Comparison of ENCODE assay signal across 15 mouse cellular contexts in genomic region chr4:123433171-123433570, GRCm38 (mm10).
"Had no signal": no experiment of that assay in that cellular context is flagged by ENCODE, and none has a peak within 500 bp of the region (broad histone marks: within the 10 kb centered on the region; RNA-seq: fewer than 3 reads in every experiment).

No protein-coding gene starts in this region.

- H3K9ac ChIP-seq: lung, embryonic 14.5 days; midbrain, embryonic 12.5 days; neural tube, embryonic 12.5 days; stomach, embryonic 15.5 days had no signal

- H3K9me3 ChIP-seq: midbrain, embryonic 10.5 days; midbrain, embryonic 12.5 days; neural tube, embryonic 12.5 days; stomach, embryonic 15.5 days had no signal

- DNase-seq: lung, adult 18-20 months; lung, embryonic 14.5 days; lung, postnatal 10 days; lung, postnatal 4 days; midbrain, embryonic 14.5 days; right cerebral cortex, postnatal 14 days; thymus, adult 2 months; thymus, postnatal 25 days; thymus, postnatal 4 days had no signal

- H3K27ac ChIP-seq: midbrain, embryonic 10.5 days; midbrain, embryonic 12.5 days; neural tube, embryonic 12.5 days; stomach, embryonic 15.5 days; stomach, postnatal 0 days had no signal

- ATAC-seq: midbrain, embryonic 16.5 days had no signal

- H3K4me1 ChIP-seq: midbrain, embryonic 10.5 days; midbrain, embryonic 12.5 days; neural tube, embryonic 12.5 days; stomach, embryonic 15.5 days had no signal

- H3K4me3 ChIP-seq: midbrain, embryonic 10.5 days; midbrain, embryonic 12.5 days; neural tube, embryonic 12.5 days; stomach, embryonic 15.5 days had no signal

- H3K4me2 ChIP-seq: lung, embryonic 14.5 days; midbrain, embryonic 12.5 days; neural tube, embryonic 12.5 days; stomach, embryonic 15.5 days had no signal

- H3K27me3 ChIP-seq: midbrain, embryonic 12.5 days; neural tube, embryonic 12.5 days; stomach, embryonic 15.5 days had no signal
